Mouse (Mus musculus) cerebellum, adult 8-10 months (tissue): Measurements from ENCODE around the gene Zdhhc25.

Experiments used
- DNase-seq: peaks from one replicate; pipeline ENCODE4 v3.0.0; 2022

The Zdhhc25 gene

DNA sequence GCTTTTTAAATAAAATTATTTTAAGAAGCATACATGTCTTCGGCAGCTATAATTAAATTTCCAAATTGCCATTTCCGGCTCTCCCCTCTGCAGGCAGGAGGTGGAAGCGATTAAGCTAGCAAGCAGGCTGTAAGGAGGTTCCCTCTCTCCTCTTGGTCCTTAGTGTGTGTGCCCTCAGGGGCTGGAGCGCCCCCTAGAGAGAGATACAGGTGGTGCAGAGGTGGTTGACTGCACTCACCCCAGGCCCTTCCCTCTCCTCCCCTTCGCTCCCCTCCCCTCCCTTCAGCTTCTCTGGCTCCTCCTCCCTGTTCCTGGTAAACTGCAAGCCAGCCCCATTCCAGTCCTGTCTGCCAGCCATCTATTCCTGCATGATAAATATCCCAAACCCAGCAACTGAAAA lies 35.1 kb downstream of the Zdhhc25 start:
- no peak for DNase-seq

DNA sequence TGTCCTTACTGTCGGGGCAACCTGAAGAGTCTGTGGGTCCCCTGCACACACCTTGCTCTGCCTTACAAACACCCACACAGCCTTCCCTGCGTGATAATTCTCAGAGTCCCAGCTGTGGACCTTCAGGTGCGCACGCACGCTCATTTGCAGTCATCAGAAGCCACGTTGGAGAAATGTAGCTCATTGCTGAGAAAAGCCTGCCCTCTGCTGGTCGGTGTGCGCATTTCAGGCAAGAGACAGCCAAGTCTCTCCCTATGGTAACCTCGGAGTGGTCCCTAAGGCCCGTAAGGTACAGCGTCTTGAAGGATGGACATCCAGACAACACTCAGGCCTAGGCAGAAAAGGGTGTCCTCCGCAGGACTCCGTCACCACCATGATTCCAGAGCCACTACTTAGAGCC lies 50.9 kb downstream of the Zdhhc25 start:
- peak; percentile 90 for DNase-seq
